Mouse (Mus musculus) forebrain, embryonic 14.5 days (tissue): Measurements from ENCODE around the gene Mical3. TPM values are rescaled to one million over a fixed set of nuclear protein-coding genes. Genes with fewer than 3 reads are reported as not detected.

Experiments
- ATAC-seq: fragments of 200-750 bp; cut with Nextera tagmentation; 2 replicates; pipeline ENCODE4 v1.8.0; 2017; ENCODE audit warnings: mild to moderate bottlenecking, moderate library complexity
- DNase-seq: peaks from one replicate; pipeline ENCODE4 v3.0.0-alpha.2; 2015; ENCODE audit warnings: low spot score
- H3K27ac ChIP-seq: fragments of 300-500 bp; sonication (generic); 2 replicates; pipeline ENCODE4 v1.5.1; 2014; ENCODE audit warnings: low read depth, mild to moderate bottlenecking, control low read depth, low read length, moderate library complexity
- H3K27me3 ChIP-seq: fragments of 300-500 bp; sonication (generic); replicated peaks from 2 replicates; pipeline ENCODE4 v1.6.1; 2014; ENCODE audit warnings: low read length, control low read depth, mixed read lengths; ENCODE audit not compliant: control insufficient read depth, insufficient read depth
- H3K36me3 ChIP-seq: fragments of 300-500 bp; sonication (generic); 2 replicates; pipeline ENCODE4 v1.6.1; 2014; ENCODE audit warnings: low read length, control low read depth; ENCODE audit not compliant: control insufficient read depth, insufficient read depth
- H3K4me1 ChIP-seq: fragments of 300-500 bp; sonication (generic); 2 replicates; pipeline ENCODE4 v1.6.1; 2014; ENCODE audit warnings: antibody characterized with exemption, low read length, control low read depth; ENCODE audit not compliant: control insufficient read depth, insufficient read depth
- H3K4me2 ChIP-seq: fragments of 300-500 bp; sonication (generic); 2 replicates; pipeline ENCODE4 v1.6.1; 2014; ENCODE audit warnings: mild to moderate bottlenecking, control low read depth, low read length
- H3K4me3 ChIP-seq: fragments of 300-500 bp; sonication (generic); 2 replicates; pipeline ENCODE4 v1.5.1; 2014; ENCODE audit warnings: low read depth, low read length, control low read depth
- H3K9ac ChIP-seq: fragments of 300-500 bp; sonication (generic); 2 replicates; pipeline ENCODE4 v1.6.1; 2014; ENCODE audit warnings: mild to moderate bottlenecking, low read length, control low read depth, moderate library complexity
- H3K9me3 ChIP-seq: fragments of 300-500 bp; sonication (generic); replicated peaks from 2 replicates; pipeline ENCODE4 v1.6.1; 2016; ENCODE audit warnings: low read length, control low read depth, mixed read lengths; ENCODE audit not compliant: control insufficient read depth
- WGBS: fragments of 180-500 bp; shearing (Covaris S2); extraction: QIAGEN DNeasy Blood & Tissue Kit; methylation state at CpG from one replicate; pipeline ENCODE4 v1.1.7; 2014; 5-methylcytosine and 5-hydroxymethylcytosine counted together
- polyA plus RNA-seq: library from polyadenylated mRNA; unstranded; fragments of >200 nt; fragmentation: Nextera tagmentation; extraction: Ambion mirVana; gene quantifications from 2 replicates; pipeline ENCODE4 v1.2.1, GENCODE M21; 2014

Mical3 gene
- polyA plus RNA-seq, 1 experiment from 2014 or later: 19.4 TPM

GRCm38 (mm10) chr6:121109181-121109981 is 21.4 kb downstream of the Mical3 start:
- ATAC-seq: peak; percentile 27

GRCm38 (mm10) chr6:121108075-121108474 is 22.7 kb downstream of the Mical3 start:
- Histone ChIP-seq H3K4me2 (no peak overlapping the region), H3K9me3 (no peaks in the 10 kb centered on the region), H3K9ac (no peak overlapping the region), H3K27ac (no peak overlapping the region), H3K27me3 (no peaks in the 10 kb centered on the region), H3K4me3 (no peak overlapping the region), H3K4me1 (peaks cover 8% of the 10 kb centered on the region), H3K36me3 (no peaks in the 10 kb centered on the region; the same call in 1 of the 2 replicates)
- 82% methylated on average over 1 of the region's 1 CpGs for WGBS
- DNase-seq (no peak), ATAC-seq (no peak)

More at GRCm38 (mm10) chr6:121109181-121109981, 21.4 kb downstream of the Mical3 start:
- Histone ChIP-seq H3K27me3 (no peaks in the 10 kb centered on the region), H3K27ac (peak overlapping the region; percentile 86), H3K9ac (peak overlapping the region; percentile 93), H3K36me3 (no peaks in the 10 kb centered on the region), H3K9me3 (no peaks in the 10 kb centered on the region), H3K4me2 (peak overlapping the region; percentile 90), H3K4me3 (peak overlapping the region; percentile 92), H3K4me1 (peaks cover 8% of the 10 kb centered on the region)
- DNase-seq: peak; percentile 45
- WGBS: 1% methylated on average over 52 of the region's 52 CpGs

GRCm38 (mm10) chr6:121106711-121107405 is 23.9 kb downstream of the Mical3 start:
- DNase-seq (no peak), ATAC-seq (no peak)
- no peaks in the 10 kb centered on the region; the same call in 1 of the 2 replicates for H3K36me3 ChIP-seq
- no peak overlapping the region for H3K4me3 ChIP-seq
- no peak overlapping the region for H3K9ac ChIP-seq
- no peaks in the 10 kb centered on the region for H3K9me3 ChIP-seq
- H3K27ac ChIP-seq: no peak overlapping the region
- H3K4me2 ChIP-seq: no peak overlapping the region
- no peaks in the 10 kb centered on the region for H3K27me3 ChIP-seq
- 91% methylated on average over 16 of the region's 16 CpGs for WGBS
- H3K4me1 ChIP-seq: peaks cover 8% of the 10 kb centered on the region

- H3K4me1 ChIP-seq: peaks cover 8% of the 10 kb centered on the region
- ATAC-seq: no peak
- no peaks in the 10 kb centered on the region for H3K27me3 ChIP-seq
- H3K4me3 ChIP-seq: no peak overlapping the region
- H3K4me2 ChIP-seq: no peak overlapping the region
- H3K9ac ChIP-seq: no peak overlapping the region
- DNase-seq: no peak
- H3K27ac ChIP-seq: no peak overlapping the region
- no peaks in the 10 kb centered on the region for H3K9me3 ChIP-seq
- H3K36me3 ChIP-seq: no peaks in the 10 kb centered on the region; the same call in 1 of the 2 replicates
- 50% methylated on average over 4 of the region's 4 CpGs for WGBS
These were observed 25.1 kb downstream of the Mical3 start for GRCm38 (mm10) chr6:121105726-121106125.

- no peak overlapping the region for H3K4me2 ChIP-seq
- WGBS: 95% methylated on average over 14 of the region's 14 CpGs
- ATAC-seq (no peak), DNase-seq (no peak)
- no peaks in the 10 kb centered on the region; the same call in 1 of the 2 replicates for H3K36me3 ChIP-seq
- peaks cover 2% of the 10 kb centered on the region for H3K4me1 ChIP-seq
- no peak overlapping the region for H3K4me3 ChIP-seq
- H3K9ac ChIP-seq: no peak overlapping the region
- H3K9me3 ChIP-seq: no peaks in the 10 kb centered on the region
- H3K27ac ChIP-seq: no peak overlapping the region
- H3K27me3 ChIP-seq: no peaks in the 10 kb centered on the region
These were observed 27.2 kb downstream of the Mical3 start for GRCm38 (mm10) chr6:121103406-121104171.

- Histone ChIP-seq H3K4me2 (no peak overlapping the region), H3K9me3 (no peaks in the 10 kb centered on the region), H3K36me3 (no peaks in the 10 kb centered on the region; the same call in 1 of the 2 replicates), H3K27me3 (no peaks in the 10 kb centered on the region), H3K27ac (no peak overlapping the region), H3K4me1 (no peaks in the 10 kb centered on the region), H3K9ac (no peak overlapping the region), H3K4me3 (no peak overlapping the region)
- ATAC-seq (no peak), DNase-seq (no peak)
- WGBS: 90% methylated on average over 10 of the region's 10 CpGs
These were observed 27.9 kb downstream of the Mical3 start for GRCm38 (mm10) chr6:121102941-121103340.

GRCm38 (mm10) chr6:121102084-121102483 is 28.7 kb downstream of the Mical3 start:
- H3K27me3 ChIP-seq: no peaks in the 10 kb centered on the region
- no peak for DNase-seq
- no peaks in the 10 kb centered on the region; the same call in 1 of the 2 replicates for H3K36me3 ChIP-seq
- H3K9me3 ChIP-seq: no peaks in the 10 kb centered on the region
- H3K4me1 ChIP-seq: 0 out of 2 replicates have a peak, but pooled peaks cover 3% of the 10 kb centered on the region
- no peak overlapping the region for H3K9ac ChIP-seq
- ATAC-seq: no peak
- H3K4me2 ChIP-seq: no peak overlapping the region
- H3K27ac ChIP-seq: no peak overlapping the region
- WGBS: 70% methylated on average over 2 of the region's 2 CpGs
- no peak overlapping the region for H3K4me3 ChIP-seq

- Histone ChIP-seq H3K9me3 (no peaks in the 10 kb centered on the region), H3K4me2 (no peak overlapping the region), H3K9ac (no peak overlapping the region), H3K4me3 (no peak overlapping the region), H3K27ac (no peak overlapping the region), H3K27me3 (no peaks in the 10 kb centered on the region), H3K4me1 (0 out of 2 replicates have a peak, but pooled peaks cover 3% of the 10 kb centered on the region), H3K36me3 (no peaks in the 10 kb centered on the region; the same call in 1 of the 2 replicates)
- DNase-seq (no peak), ATAC-seq (no peak)
- 90% methylated on average over 5 of the region's 5 CpGs for WGBS
These were observed 29.6 kb downstream of the Mical3 start for GRCm38 (mm10) chr6:121101201-121101600.
